Mouse (Mus musculus): ENCODE measurements around the gene C2cd3.

- no peak for TF ChIP-seq CTCF (IDR thresholded peaks at IDR 0.05; ENCODE audit: low read depth, low read length)
- TF ChIP-seq POLR2A (IDR thresholded peaks at IDR 0.05; ENCODE audit: insufficient read depth, low read length): no peak
- TF ChIP-seq EP300 (IDR thresholded peaks at IDR 0.05; ENCODE audit: insufficient read depth, low read depth, low read length): no peak
These were observed 98.9 kb downstream of the C2cd3 start for GRCm38 (mm10) chr7:100470796-100471406.
